Mouse (Mus musculus): ENCODE measurements at regions not wholly inside any gene's neighbourhood (a gene's known extent, or its start where the extent isn't known, plus 50 kb on each side); places are given as distances from the start of the nearest gene placed in this dataset.
"Not testable (repeated sequence)": the region's sequence is repeated elsewhere in the genome, so short reads cannot be mapped to it uniquely, and the experiment has no call there.

- H3K27ac ChIP-seq (ENCODE audit: insufficient read depth, low read length), result no peak overlapping the region
- TF ChIP-seq POLR2A (IDR thresholded peaks at IDR 0.05; ENCODE audit: low read depth, low read length) (no peak), CTCF (IDR thresholded peaks at IDR 0.05; ENCODE audit: borderline replicate concordance, insufficient read depth, low read length) (no peak)
- no peak overlapping the region for H3K4me3 ChIP-seq (ENCODE audit: insufficient read depth, low read length)
- H3K4me1 ChIP-seq (ENCODE audit: control insufficient read depth, insufficient read depth, low read length), result no peaks in the 10 kb centered on the region
Measured at GRCm38 (mm10) chr10:118956352-118956751, 86.3 kb upstream of the Dyrk2 start.

- H3K4me3 ChIP-seq (ENCODE audit: insufficient read depth, low read length), result no peak overlapping the region
- H3K4me1 ChIP-seq (ENCODE audit: control insufficient read depth, insufficient read depth, low read length), result no peaks in the 10 kb centered on the region
- TF ChIP-seq POLR2A (IDR thresholded peaks at IDR 0.05; ENCODE audit: low read depth, low read length) (no peak), CTCF (IDR thresholded peaks at IDR 0.05; ENCODE audit: borderline replicate concordance, insufficient read depth, low read length) (no peak)
- H3K27ac ChIP-seq (ENCODE audit: insufficient read depth, low read length), result no peak overlapping the region
Measured at GRCm38 (mm10) chr10:118953440-118953839, 83.4 kb upstream of the Dyrk2 start.

GRCm38 (mm10) chr10:118952756-118953155, 82.7 kb upstream of the Dyrk2 start:
- Histone ChIP-seq H3K4me1 (ENCODE audit: control insufficient read depth, insufficient read depth, low read length) (no peaks in the 10 kb centered on the region), H3K4me3 (ENCODE audit: insufficient read depth, low read length) (no peak overlapping the region), H3K27ac (ENCODE audit: insufficient read depth, low read length) (no peak overlapping the region)
- no peak for TF ChIP-seq CTCF (IDR thresholded peaks at IDR 0.05; ENCODE audit: borderline replicate concordance, insufficient read depth, low read length)

- peaks cover 4% of the 10 kb centered on the region for H3K4me1 ChIP-seq (ENCODE audit: control insufficient read depth, insufficient read depth, low read length)
- TF ChIP-seq CTCF (IDR thresholded peaks at IDR 0.05; ENCODE audit: borderline replicate concordance, insufficient read depth, low read length) (no peak), POLR2A (IDR thresholded peaks at IDR 0.05; ENCODE audit: low read depth, low read length) (no peak)
- no peak overlapping the region for H3K27ac ChIP-seq (ENCODE audit: insufficient read depth, low read length)
- no peak overlapping the region for H3K4me3 ChIP-seq (ENCODE audit: insufficient read depth, low read length)
Measured at GRCm38 (mm10) chr10:118947724-118948123, 77.7 kb upstream of the Dyrk2 start.

- H3K27ac ChIP-seq (ENCODE audit: insufficient read depth, low read length), result no peak overlapping the region
- peaks cover 4% of the 10 kb centered on the region for H3K4me1 ChIP-seq (ENCODE audit: control insufficient read depth, insufficient read depth, low read length)
- no peak overlapping the region for H3K4me3 ChIP-seq (ENCODE audit: insufficient read depth, low read length)
- no peak for TF ChIP-seq CTCF (IDR thresholded peaks at IDR 0.05; ENCODE audit: borderline replicate concordance, insufficient read depth, low read length)
- no peak for TF ChIP-seq POLR2A (IDR thresholded peaks at IDR 0.05; ENCODE audit: low read depth, low read length)
Measured at GRCm38 (mm10) chr10:118947016-118947674, 77.1 kb upstream of the Dyrk2 start.

- H3K4me1 ChIP-seq (ENCODE audit: control insufficient read depth, insufficient read depth, low read length), result no peaks in the 10 kb centered on the region
- no peak overlapping the region for H3K27ac ChIP-seq (ENCODE audit: insufficient read depth, low read length)
- H3K4me3 ChIP-seq (ENCODE audit: insufficient read depth, low read length), result no peak overlapping the region
- TF ChIP-seq POLR2A (IDR thresholded peaks at IDR 0.05; ENCODE audit: low read depth, low read length), result no peak
- TF ChIP-seq CTCF (IDR thresholded peaks at IDR 0.05; ENCODE audit: borderline replicate concordance, insufficient read depth, low read length), result no peak
Measured at GRCm38 (mm10) chr10:118927316-118927715, 57.3 kb upstream of the Dyrk2 start.

GRCm38 (mm10) chr10:118923473-118924185, 53.6 kb upstream of the Dyrk2 start:
- H3K4me1 ChIP-seq (ENCODE audit: control insufficient read depth, insufficient read depth, low read length), result no peaks in the 10 kb centered on the region
- H3K4me3 ChIP-seq (ENCODE audit: insufficient read depth, low read length), result no peak overlapping the region
- TF ChIP-seq POLR2A (IDR thresholded peaks at IDR 0.05; ENCODE audit: low read depth, low read length) (no peak), CTCF (IDR thresholded peaks at IDR 0.05; ENCODE audit: borderline replicate concordance, insufficient read depth, low read length) (no peak)
- no peak overlapping the region for H3K27ac ChIP-seq (ENCODE audit: insufficient read depth, low read length)

GRCm38 (mm10) chr10:118922120-118922519, 52.1 kb upstream of the Dyrk2 start:
- not testable (repeated sequence) for H3K27ac ChIP-seq (ENCODE audit: insufficient read depth, low read length); H3K4me1 ChIP-seq (ENCODE audit: control insufficient read depth, insufficient read depth, low read length)

More at GRCm38 (mm10) chr10:118922120-118922519, 52.1 kb upstream of the Dyrk2 start:
- H3K4me3 ChIP-seq (ENCODE audit: insufficient read depth, low read length), result not testable (repeated sequence)

Measured in embryonic fibroblast, embryonic 13.5 days (primary cell).